Mouse (Mus musculus) liver, postnatal 0 days (tissue): ENCODE measurements around the gene Zfp658.

Source experiments
- CTCF ChIP-seq: sonication (generic); IDR thresholded peaks from 2 replicates; pipeline ENCODE4 v1.5.1; 2016; ENCODE audit warnings: antibody characterized with exemption, low read depth
- EP300 ChIP-seq: IDR thresholded peaks from 2 replicates; pipeline ENCODE4 v1.6.1; 2016; ENCODE audit warnings: antibody characterized with exemption, low read depth, mild to moderate bottlenecking

DNA sequence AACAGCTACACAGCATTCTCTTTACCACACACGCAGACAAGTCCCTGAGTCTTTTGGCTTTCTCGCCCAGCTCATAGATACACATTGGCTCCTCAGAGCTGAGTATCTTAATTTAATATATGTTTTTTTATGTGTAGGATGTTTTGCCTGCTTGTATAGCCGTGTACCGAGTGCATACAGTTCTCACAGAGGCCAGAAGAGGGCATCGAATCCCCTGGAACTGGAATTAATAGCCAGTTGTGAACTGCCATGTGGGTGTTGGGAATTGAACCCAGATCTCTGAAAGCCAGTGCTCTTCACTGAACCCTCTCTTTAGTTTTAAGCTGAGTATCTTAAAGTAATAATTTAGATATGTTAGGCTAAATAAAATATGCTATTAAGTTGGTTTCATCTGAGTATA, 22.7 kb downstream of the Zfp658 start:
- TF ChIP-seq CTCF: peak; percentile 41
- no peak for TF ChIP-seq EP300
